Mouse (Mus musculus): ENCODE data around the gene Pdhx.

Gene Pdhx

GRCm38 (mm10) chr2:102990301-102990702 lies 83.0 kb downstream of the Pdhx start:
- no peak for DNase-seq (ENCODE audit: low spot score in 2 of 2)

- no peak for DNase-seq (ENCODE audit: low spot score in 2 of 2)
Observed at GRCm38 (mm10) chr2:102989446-102989845, 83.9 kb downstream of the Pdhx start.

- no peak for DNase-seq (ENCODE audit: low spot score in 2 of 2)
Observed at GRCm38 (mm10) chr2:102987708-102988010, 85.7 kb downstream of the Pdhx start.

- no peak for DNase-seq (ENCODE audit: low spot score in 2 of 2)
Observed at GRCm38 (mm10) chr2:102986964-102987707, 86.2 kb downstream of the Pdhx start.

GRCm38 (mm10) chr2:102986424-102986823 lies 86.9 kb downstream of the Pdhx start:
- no peak for DNase-seq (ENCODE audit: low spot score in 2 of 2)

GRCm38 (mm10) chr2:102982822-102983221 lies 90.5 kb downstream of the Pdhx start:
- no peak for DNase-seq (ENCODE audit: low spot score in 2 of 2)

- no peak for DNase-seq (ENCODE audit: low spot score in 2 of 2)
Observed at GRCm38 (mm10) chr2:102981446-102982314, 91.6 kb downstream of the Pdhx start.

GRCm38 (mm10) chr2:102980870-102981269 lies 92.4 kb downstream of the Pdhx start:
- no peak for DNase-seq (ENCODE audit: low spot score in 2 of 2)

GRCm38 (mm10) chr2:102979519-102979918 lies 93.8 kb downstream of the Pdhx start:
- no peak for DNase-seq (ENCODE audit: low spot score in 2 of 2)

GRCm38 (mm10) chr2:102979112-102979511 lies 94.2 kb downstream of the Pdhx start:
- DNase-seq (ENCODE audit: low spot score in 2 of 2) = no peak

- no peak for DNase-seq (ENCODE audit: low spot score in 2 of 2)
Observed at GRCm38 (mm10) chr2:102975358-102975945, 97.9 kb downstream of the Pdhx start.

- DNase-seq (ENCODE audit: low spot score in 2 of 2) = no peak
Observed at GRCm38 (mm10) chr2:102973115-102973514, 100.2 kb downstream of the Pdhx start.

GRCm38 (mm10) chr2:102972575-102972974 lies 100.7 kb downstream of the Pdhx start:
- DNase-seq (ENCODE audit: low spot score in 2 of 2) = no peak

GRCm38 (mm10) chr2:102971951-102972350 lies 101.4 kb downstream of the Pdhx start:
- DNase-seq (ENCODE audit: low spot score in 2 of 2) = no peak
